Mouse (Mus musculus) liver, embryonic 16.5 days (tissue): ENCODE results near the gene Adcy4. TPM values are rescaled to one million over a fixed set of nuclear protein-coding genes. Genes with fewer than 3 reads are reported as not detected.

Source experiments
- ATAC-seq: fragments of 200-750 bp; cut with Nextera tagmentation; 2 replicates; pipeline ENCODE4 v1.8.0; 2017; ENCODE audit warnings: low read depth, mild to moderate bottlenecking, moderate number of reproducible peaks, moderate library complexity
- H3K27ac ChIP-seq: fragments of 300-500 bp; sonication (generic); 2 replicates; pipeline ENCODE4 v1.5.1; 2014; ENCODE audit warnings: mild to moderate bottlenecking, low read length
- H3K27me3 ChIP-seq: fragments of 300-500 bp; sonication (generic); 2 replicates; pipeline ENCODE4 v1.6.1; 2014; ENCODE audit warnings: low read depth, low read length, mixed read lengths; ENCODE audit not compliant: control insufficient read depth, insufficient read depth
- H3K36me3 ChIP-seq: fragments of 300-500 bp; sonication (generic); 2 replicates; pipeline ENCODE4 v1.6.1; 2014; ENCODE audit warnings: mild to moderate bottlenecking; ENCODE audit not compliant: control insufficient read depth, insufficient read depth
- H3K4me1 ChIP-seq: fragments of 300-500 bp; sonication (generic); 2 replicates; pipeline ENCODE4 v1.6.1; 2014; ENCODE audit warnings: low read depth, low read length, mixed read lengths; ENCODE audit not compliant: control insufficient read depth
- H3K4me2 ChIP-seq: fragments of 300-500 bp; sonication (generic); 2 replicates; pipeline ENCODE4 v1.6.1; 2014; ENCODE audit warnings: low read depth, low read length, mixed read lengths
- H3K4me3 ChIP-seq: fragments of 300-500 bp; sonication (generic); 2 replicates; pipeline ENCODE4 v1.5.1; 2014; ENCODE audit warnings: low read depth, mild to moderate bottlenecking, low read length
- H3K9ac ChIP-seq: fragments of 300-500 bp; sonication (generic); 2 replicates; pipeline ENCODE4 v1.6.1; 2014; ENCODE audit warnings: low read depth, low read length
- H3K9me3 ChIP-seq: fragments of 300-500 bp; sonication (generic); replicated peaks from 2 replicates; pipeline ENCODE4 v1.6.1; 2016; ENCODE audit warnings: low read length; ENCODE audit not compliant: control insufficient read depth
- WGBS: fragments of 180-500 bp; shearing (Covaris S2); extraction: QIAGEN DNeasy Blood & Tissue Kit; methylation state at CpG from one replicate; pipeline ENCODE4 v1.1.7; 2014; ENCODE audit not compliant: insufficient replicate concordance; 5-methylcytosine and 5-hydroxymethylcytosine counted together
- polyA plus RNA-seq: library from polyadenylated mRNA; unstranded; fragments of >200 nt; fragmentation: Nextera tagmentation; extraction: Ambion mirVana; gene quantifications from 2 replicates; pipeline ENCODE4 v1.2.1, GENCODE M21; 2015

Gene Adcy4
- polyA plus RNA-seq, 1 experiment from 2014 or later, result 1.9 TPM

- H3K36me3 ChIP-seq, result peaks cover 13% of the 10 kb centered on the region
- H3K27me3 ChIP-seq, result no peaks in the 10 kb centered on the region
- peak overlapping the region; percentile 87 for H3K4me3 ChIP-seq
- peak overlapping the region; percentile 13; the same call in 1 of the 2 replicates for H3K9ac ChIP-seq
- ATAC-seq, result no peak
- peak overlapping the region; percentile 87 for H3K4me2 ChIP-seq
- H3K4me1 ChIP-seq, result peaks cover 31% of the 10 kb centered on the region
- no peaks in the 10 kb centered on the region for H3K9me3 ChIP-seq
- H3K27ac ChIP-seq, result no peak overlapping the region
- WGBS, result 67% methylated on average over 10 of the region's 10 CpGs
Observed at GRCm38 (mm10) chr14:55747051-55747847, 36.6 kb downstream of the Adcy4 start.

GRCm38 (mm10) chr14:55745861-55746237 lies 38.0 kb downstream of the Adcy4 start:
- Histone ChIP-seq H3K36me3 (peaks cover 8% of the 10 kb centered on the region), H3K27ac (peak overlapping the region; percentile 57; the same call in 1 of the 2 replicates)
- under 1% methylated on average over 31 of the region's 31 CpGs for WGBS

GRCm38 (mm10) chr14:55745180-55745860 lies 38.6 kb downstream of the Adcy4 start, which contains the start of the genes Dhrs1 and Nop9:
Dhrs1 (minus strand) TSS chr14:55745690.
Nop9 (plus strand) TSS chr14:55745693.
- Histone ChIP-seq H3K4me3 (peak within 1 kb of the TSS; percentile 87), H3K9ac (peak within 1 kb of the TSS; percentile 83), H3K27ac (peak within 1 kb of the TSS; percentile 57), H3K4me2 (peak within 1 kb of the TSS; percentile 87), H3K4me1 (peaks cover 31% of the 10 kb centered on the region), H3K27me3 (no peaks in the 10 kb centered on the region), H3K9me3 (no peaks in the 10 kb centered on the region), H3K36me3 (peaks cover 8% of the 10 kb centered on the region)
- peak; percentile 94 for ATAC-seq
- 1% methylated on average over 48 of the region's 48 CpGs for WGBS

More at GRCm38 (mm10) chr14:55745861-55746237, 38.0 kb downstream of the Adcy4 start:
- Histone ChIP-seq H3K4me2 (peak overlapping the region; percentile 87), H3K4me3 (peak overlapping the region; percentile 87), H3K4me1 (peaks cover 31% of the 10 kb centered on the region), H3K9me3 (no peaks in the 10 kb centered on the region), H3K27me3 (no peaks in the 10 kb centered on the region), H3K9ac (peak overlapping the region; percentile 83)
- ATAC-seq, result no peak

GRCm38 (mm10) chr14:55743711-55744110 lies 40.2 kb downstream of the Adcy4 start:
- no peak overlapping the region for H3K27ac ChIP-seq
- WGBS, result 20% methylated on average over 10 of the region's 10 CpGs
- H3K4me3 ChIP-seq, result no peak overlapping the region

GRCm38 (mm10) chr14:55737086-55737687 lies 46.7 kb downstream of the Adcy4 start:
- Histone ChIP-seq H3K9ac (no peak overlapping the region), H3K27me3 (no peaks in the 10 kb centered on the region; the same call in 1 of the 2 replicates), H3K4me3 (no peak overlapping the region), H3K4me2 (no peak overlapping the region), H3K9me3 (no peaks in the 10 kb centered on the region), H3K36me3 (0 out of 2 replicates have a peak, but pooled peaks cover 3% of the 10 kb centered on the region), H3K4me1 (no peaks in the 10 kb centered on the region), H3K27ac (no peak overlapping the region)
- 68% methylated on average over 9 of the region's 9 CpGs for WGBS
- ATAC-seq, result no peak

More at GRCm38 (mm10) chr14:55743711-55744110, 40.2 kb downstream of the Adcy4 start:
- Histone ChIP-seq H3K9ac (no peak overlapping the region), H3K27me3 (no peaks in the 10 kb centered on the region), H3K4me2 (no peak overlapping the region), H3K9me3 (no peaks in the 10 kb centered on the region), H3K4me1 (peaks cover 31% of the 10 kb centered on the region), H3K36me3 (0 out of 2 replicates have a peak, but pooled peaks cover 3% of the 10 kb centered on the region)
- peak; percentile 36 for ATAC-seq

- H3K9ac ChIP-seq, result no peak overlapping the region
- H3K9me3 ChIP-seq, result no peaks in the 10 kb centered on the region
- H3K27me3 ChIP-seq, result no peaks in the 10 kb centered on the region; the same call in 1 of the 2 replicates
- H3K4me1 ChIP-seq, result no peaks in the 10 kb centered on the region
- WGBS, result 49% methylated on average over 4 of the region's 4 CpGs
- no peak overlapping the region for H3K4me2 ChIP-seq
- ATAC-seq, result no peak
- 0 out of 2 replicates have a peak, but pooled peaks cover 3% of the 10 kb centered on the region for H3K36me3 ChIP-seq
- no peak overlapping the region for H3K4me3 ChIP-seq
- H3K27ac ChIP-seq, result no peak overlapping the region
Observed at GRCm38 (mm10) chr14:55735758-55736157, 48.1 kb downstream of the Adcy4 start.

- Histone ChIP-seq H3K4me2 (no peak overlapping the region), H3K9ac (no peak overlapping the region), H3K4me3 (no peak overlapping the region), H3K9me3 (no peaks in the 10 kb centered on the region), H3K4me1 (no peaks in the 10 kb centered on the region), H3K27ac (no peak overlapping the region), H3K36me3 (0 out of 2 replicates have a peak, but pooled peaks cover 3% of the 10 kb centered on the region), H3K27me3 (no peaks in the 10 kb centered on the region; the same call in 1 of the 2 replicates)
- 56% methylated on average over 3 of the region's 3 CpGs for WGBS
- ATAC-seq, result no peak
Observed at GRCm38 (mm10) chr14:55735334-55735733, 48.6 kb downstream of the Adcy4 start.

GRCm38 (mm10) chr14:55734869-55735268 lies 49.0 kb downstream of the Adcy4 start:
- Histone ChIP-seq H3K4me3 (no peak overlapping the region), H3K36me3 (0 out of 2 replicates have a peak, but pooled peaks cover 3% of the 10 kb centered on the region), H3K9ac (no peak overlapping the region), H3K27me3 (no peaks in the 10 kb centered on the region; the same call in 1 of the 2 replicates), H3K9me3 (no peaks in the 10 kb centered on the region), H3K4me2 (no peak overlapping the region), H3K27ac (no peak overlapping the region), H3K4me1 (no peaks in the 10 kb centered on the region)
- no peak for ATAC-seq
- WGBS, result 58% methylated on average over 7 of the region's 7 CpGs
